12 mouse cellular contexts compared by ENCODE assay signal in genomic region chr11:75861653-75862052, GRCm38 (mm10).
DNase-seq lines count a peak whose midpoint lies in the region; ATAC-seq and TF ChIP-seq lines count a peak whose summit lies in the region.
"Had no signal": no experiment of that assay in that cellular context is flagged by ENCODE, and none has a peak within 500 bp of the region (broad histone marks: within the 10 kb centered on the region; RNA-seq: fewer than 3 reads in every experiment).

No protein-coding gene starts in this region.

- peaks cover 47% of the 10 kb centered on the region for H3K4me1 ChIP-seq in kidney, embryonic 15.5 days

- no peak for ATAC-seq in kidney, embryonic 15.5 days (replicated peaks; ENCODE audit: low FRiP score)
- ATAC-seq in Patski: peak; percentile 29
- ATAC-seq in megakaryocyte progenitor cell, adult 5-6 weeks (replicated peaks; ENCODE audit: poor library complexity): peak; percentile 59

- no peaks in the 10 kb centered on the region for H3K9me3 ChIP-seq in kidney, embryonic 15.5 days (replicated peaks)

- POLR2A ChIA-PET in Patski (lab: Charles Lee): interaction anchor here (1.2 kb wide), 2 partner anchors 16 to 17 kb away, joined by 3 read pairs; no protein-coding TSS in a partner anchor

- peak overlapping the region; percentile 14; the same call in 1 of the 2 replicates for H3K27ac ChIP-seq in kidney, embryonic 15.5 days

- TF ChIP-seq CTCF in Patski (IDR thresholded peaks at IDR 0.05): no peak

- CTCF ChIA-PET in Patski (lab: Charles Lee): interaction anchor here (1.0 to 1.4 kb wide), 4 partner anchors 44 to 80 kb away, joined by 3 to 4 read pairs (median 4); no protein-coding TSS in a partner anchor

- WGBS in kidney, embryonic 15.5 days: 64% methylated on average over 4 of the region's 4 CpGs

- no peak overlapping the region for H3K4me3 ChIP-seq in kidney, embryonic 15.5 days (replicated peaks)

- in situ Hi-C loops in Patski (cut with MboI; ENCODE audit: low pct_unique_long_range_greater_than_20kb): no loop called here

- DNase-seq in kidney, adult 11 months: no peak
- DNase-seq in 3T3-L1 (ENCODE audit: low read depth, low spot score) (peak; percentile 5), Patski (ENCODE audit: low read depth, low spot score) (no peak)
- DNase-seq in adrenal gland, postnatal 36 days: no peak
- DNase-seq in kidney, postnatal 14 days: no peak
- DNase-seq: adrenal gland, postnatal 14 days; cerebellum, adult 8-10 months; gastrocnemius, postnatal 14 days; heart, postnatal 36 days; kidney, postnatal 10 days had no signal

- H3K36me3 ChIP-seq in kidney, embryonic 15.5 days: no peaks in the 10 kb centered on the region

- no peaks in the 10 kb centered on the region for H3K27me3 ChIP-seq in kidney, embryonic 15.5 days
- H3K27me3 ChIP-seq in Patski: no peaks in the 10 kb centered on the region

- no peak overlapping the region for H3K4me2 ChIP-seq in kidney, embryonic 15.5 days

- no peak overlapping the region for H3K9ac ChIP-seq in kidney, embryonic 15.5 days
